Mouse (Mus musculus): ENCODE data around the gene Plppr3. TPM values are rescaled to one million over a fixed set of nuclear protein-coding genes. Genes with fewer than 3 reads are reported as not detected.

Plppr3 gene
- polyA plus RNA-seq, 1 experiment, result not detected

GRCm38 (mm10) chr10:79811736-79812637 is 62.4 kb downstream of the Plppr3 start:
- Histone ChIP-seq H3K4me3 (ENCODE audit: insufficient read depth, low read length) (no peak overlapping the region), H3K4me1 (ENCODE audit: control insufficient read depth, insufficient read depth, low read length) (no peaks in the 10 kb centered on the region), H3K27ac (ENCODE audit: insufficient read depth, low read depth, low read length) (no peak overlapping the region)
- TF ChIP-seq CTCF (IDR thresholded peaks at IDR 0.05; ENCODE audit: low read depth, low read length) (peak; percentile 97), POLR2A (IDR thresholded peaks at IDR 0.05; ENCODE audit: borderline replicate concordance, low read depth, low read length) (no peak)

Other genes starting within 250 kb of the Plppr3 start
- 0.40 and 0.71 TPM in 2 replicates for gene Shc2, start 236.7 kb downstream of the Plppr3 start, polyA plus RNA-seq (2012; ENCODE audit: insufficient read depth, insufficient read length, missing spikeins)
- gene Odf3l2, start 228.9 kb downstream of the Plppr3 start, polyA plus RNA-seq (2012; ENCODE audit: insufficient read depth, insufficient read length, missing spikeins), result not detected in 2 replicates
- not detected in 2 replicates for gene Madcam1, start 210.1 kb downstream of the Plppr3 start, polyA plus RNA-seq (2012; ENCODE audit: insufficient read depth, insufficient read length, missing spikeins)
- gene Tpgs1, start 205.3 kb downstream of the Plppr3 start, polyA plus RNA-seq (2012; ENCODE audit: insufficient read depth, insufficient read length, missing spikeins), result 32.7 and 36.2 TPM in 2 replicates
- gene Cdc34, start 192.4 kb downstream of the Plppr3 start, polyA plus RNA-seq (2012; ENCODE audit: insufficient read depth, insufficient read length, missing spikeins), result 74.9 and 77.1 TPM in 2 replicates
- gene Gzmm, start 185.6 kb downstream of the Plppr3 start, polyA plus RNA-seq (2012; ENCODE audit: insufficient read depth, insufficient read length, missing spikeins), result 0.84 TPM in 1 of 2 replicates, not detected in the other
- gene Bsg, start 170.1 kb downstream of the Plppr3 start, polyA plus RNA-seq (2012; ENCODE audit: insufficient read depth, insufficient read length, missing spikeins), result 300 and 307 TPM in 2 replicates
- gene Hcn2, start 158.0 kb downstream of the Plppr3 start, polyA plus RNA-seq (2012; ENCODE audit: insufficient read depth, insufficient read length, missing spikeins), result 0.86 and 1.3 TPM in 2 replicates
- 18.8 and 19.8 TPM in 2 replicates for gene Polrmt, start 128.1 kb downstream of the Plppr3 start, polyA plus RNA-seq (2012; ENCODE audit: insufficient read depth, insufficient read length, missing spikeins)
- gene Fgf22, start 119.6 kb downstream of the Plppr3 start, polyA plus RNA-seq (2012; ENCODE audit: insufficient read depth, insufficient read length, missing spikeins), result not detected in 2 replicates
- 23.3 and 27.6 TPM in 2 replicates for gene Rnf126, start 107.7 kb downstream of the Plppr3 start, polyA plus RNA-seq (2012; ENCODE audit: insufficient read depth, insufficient read length, missing spikeins)
- gene Fstl3, start 97.4 kb downstream of the Plppr3 start, polyA plus RNA-seq (2012; ENCODE audit: insufficient read depth, insufficient read length, missing spikeins), result 1.0 and 1.1 TPM in 2 replicates
- not detected in 2 replicates for gene Prss57, start 83.7 kb downstream of the Plppr3 start, polyA plus RNA-seq (2012; ENCODE audit: insufficient read depth, insufficient read length, missing spikeins)
- gene Palm, start 81.1 kb downstream of the Plppr3 start, polyA plus RNA-seq (2012; ENCODE audit: insufficient read depth, insufficient read length, missing spikeins), result 2.9 and 3.4 TPM in 2 replicates
- gene Misp, start 53.6 kb downstream of the Plppr3 start, polyA plus RNA-seq (2012; ENCODE audit: insufficient read depth, insufficient read length, missing spikeins), result 0.91 TPM in 1 of 2 replicates, not detected in the other
- 129 and 141 TPM in 2 replicates for gene Ptbp1, start 20.2 kb downstream of the Plppr3 start, polyA plus RNA-seq (2012; ENCODE audit: insufficient read depth, insufficient read length, missing spikeins)
- gene Prtn3, start 158 bp downstream of the Plppr3 start, polyA plus RNA-seq (2012; ENCODE audit: insufficient read depth, insufficient read length, missing spikeins), result not detected in 2 replicates
- 0.75 TPM in 1 of 2 replicates, not detected in the other for gene Elane, start 11.6 kb upstream of the Plppr3 start, polyA plus RNA-seq (2012; ENCODE audit: insufficient read depth, insufficient read length, missing spikeins)
- gene Cfd, start 16.2 kb upstream of the Plppr3 start, polyA plus RNA-seq (2012; ENCODE audit: insufficient read depth, insufficient read length, missing spikeins), result 1.3 TPM in 1 of 2 replicates, not detected in the other
- gene Med16, start 34.3 kb upstream of the Plppr3 start, polyA plus RNA-seq (2012; ENCODE audit: insufficient read depth, insufficient read length, missing spikeins), result 14.6 and 19.3 TPM in 2 replicates
- gene Gm26602, start 36.2 kb upstream of the Plppr3 start, polyA plus RNA-seq (2012; ENCODE audit: insufficient read depth, insufficient read length, missing spikeins), result not detected in 2 replicates
- 0.67 and 0.71 TPM in 2 replicates for gene Kiss1r, start 42.3 kb upstream of the Plppr3 start, polyA plus RNA-seq (2012; ENCODE audit: insufficient read depth, insufficient read length, missing spikeins)
- 87.2 and 90.4 TPM in 2 replicates for gene R3hdm4, start 46.6 kb upstream of the Plppr3 start, polyA plus RNA-seq (2012; ENCODE audit: insufficient read depth, insufficient read length, missing spikeins)
- 15.4 and 17.8 TPM in 2 replicates for gene Arid3a, start 52.4 kb upstream of the Plppr3 start, polyA plus RNA-seq (2012; ENCODE audit: insufficient read depth, insufficient read length, missing spikeins)
- gene Wdr18, start 85.5 kb upstream of the Plppr3 start, polyA plus RNA-seq (2012; ENCODE audit: insufficient read depth, insufficient read length, missing spikeins), result 32.2 and 35.8 TPM in 2 replicates
- 0.65 and 0.91 TPM in 2 replicates for gene Grin3b, start 96.1 kb upstream of the Plppr3 start, polyA plus RNA-seq (2012; ENCODE audit: insufficient read depth, insufficient read length, missing spikeins)
- 86.5 and 101 TPM in 2 replicates for gene Tmem259, start 109.7 kb upstream of the Plppr3 start, polyA plus RNA-seq (2012; ENCODE audit: insufficient read depth, insufficient read length, missing spikeins)
- gene Cnn2, start 114.0 kb upstream of the Plppr3 start, polyA plus RNA-seq (2012; ENCODE audit: insufficient read depth, insufficient read length, missing spikeins), result 37.5 and 41.5 TPM in 2 replicates
- gene Abca7, start 121.9 kb upstream of the Plppr3 start, polyA plus RNA-seq (2012; ENCODE audit: insufficient read depth, insufficient read length, missing spikeins), result 24.6 and 27.5 TPM in 2 replicates
- 218 TPM in 2 replicates for gene Arhgap45, start 142.0 kb upstream of the Plppr3 start, polyA plus RNA-seq (2012; ENCODE audit: insufficient read depth, insufficient read length, missing spikeins)
- gene Polr2e, start 165.2 kb upstream of the Plppr3 start, polyA plus RNA-seq (2012; ENCODE audit: insufficient read depth, insufficient read length, missing spikeins), result 53.0 and 55.5 TPM in 2 replicates
- 311 and 322 TPM in 2 replicates for gene Gpx4, start 172.5 kb upstream of the Plppr3 start, polyA plus RNA-seq (2012; ENCODE audit: insufficient read depth, insufficient read length, missing spikeins)
- 54.5 and 55.8 TPM in 2 replicates for gene Sbno2, start 230.9 kb upstream of the Plppr3 start, polyA plus RNA-seq (2012; ENCODE audit: insufficient read depth, insufficient read length, missing spikeins)
- 104 TPM in 2 replicates for gene Stk11, start 241.2 kb upstream of the Plppr3 start, polyA plus RNA-seq (2012; ENCODE audit: insufficient read depth, insufficient read length, missing spikeins)

Data from bone marrow macrophage, adult 2 months (primary cell).